Mouse (Mus musculus) cortical plate, adult 2 months (tissue): ENCODE measurements around the gene Hmox1.

Source experiments
- CTCF ChIP-seq: fragments of 200-500 bp; IDR thresholded peaks from 2 replicates; pipeline ENCODE4 v1.5.1; 2011; ENCODE audit warnings: mild to moderate bottlenecking, control low read depth, low read length; ENCODE audit not compliant: insufficient read depth; ENCODE audit errors: extremely low read depth
- POLR2A ChIP-seq: fragments of 200-500 bp; IDR thresholded peaks from 2 replicates; pipeline ENCODE4 v1.6.1; 2011; ENCODE audit warnings: mild to moderate bottlenecking, low read length, control low read depth; ENCODE audit not compliant: insufficient read depth; ENCODE audit errors: extremely low read depth

DNA sequence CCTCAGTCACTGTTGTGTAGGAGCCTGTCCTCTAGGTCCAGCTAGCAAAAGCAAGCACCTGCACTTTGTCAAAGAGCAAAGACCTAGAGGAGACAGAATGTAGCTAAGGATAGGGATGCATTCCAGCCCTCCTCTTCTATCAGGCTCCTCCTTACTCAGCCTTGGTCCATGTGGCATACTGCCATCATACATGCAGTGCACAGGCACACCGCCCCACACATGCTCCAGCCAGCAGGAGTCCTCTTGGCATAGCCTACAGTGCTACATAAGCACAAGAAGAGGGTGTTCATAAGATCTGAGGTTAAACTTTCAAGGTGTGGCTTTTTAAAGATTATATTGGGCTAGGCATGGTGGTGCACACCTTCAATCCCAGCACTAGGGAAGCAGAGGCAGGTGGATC, 18.5 kb upstream of the Hmox1 start:
- TF ChIP-seq CTCF (no peak), POLR2A (no peak)
